Mouse (Mus musculus) heart, adult 8-10 months (tissue): ENCODE measurements around the gene Cep44. TPM values are rescaled to one million over a fixed set of nuclear protein-coding genes. Genes with fewer than 3 reads are reported as not detected.
A peak's percentile ranks its signal among the peaks of the same experiment; 100 is the strongest.

Experiments used
- DNase-seq: peaks from one replicate; pipeline ENCODE4 v3.0.0; 2022; ENCODE audit warnings: low spot score
- microRNA-seq: library from miRNA; unstranded; fragments of <30 nt; microRNA quantifications from one replicate; pipeline ENCODE4 v1.2.0, GENCODE M21; 2022
- total RNA-seq, 4 experiments: library from RNA; stranded (reverse); gene quantifications; 2 replicates each; pipeline ENCODE4 v1.2.4; 2022

Gene Cep44
- total RNA-seq, 4 experiments from 2014 or later, result 10.8 to 13.4 (median 11.8) TPM

GRCm38 (mm10) chr8:56486006-56486405 is 64.8 kb downstream of the Cep44 start:
- DNase-seq, result peak; percentile 8

Small RNA genes within 50 kb of the gene (microRNA-seq; reads per million reads assigned to microRNA genes)
- gene Gm25992, result not detected

Other genes starting within 250 kb of the Cep44 start
- gene Fbxo8, start within 50 bp of the Cep44 start, total RNA-seq, result 10 to 100 TPM; 52.0 to 63.1 (median 59.0) TPM